Mouse (Mus musculus) liver, embryonic 15.5 days (tissue): ENCODE results near the gene Nutm2. TPM values are rescaled to one million over a fixed set of nuclear protein-coding genes. Genes with fewer than 3 reads are reported as not detected.
"Not testable (repeated sequence)": the region's sequence is repeated elsewhere in the genome, so short reads cannot be mapped to it uniquely, and the experiment has no call there.

Experiments
- ATAC-seq: fragments of 200-750 bp; cut with Nextera tagmentation; 2 replicates; pipeline ENCODE4 v1.8.0; 2017; ENCODE audit warnings: moderate number of reproducible peaks, mild to moderate bottlenecking, moderate library complexity; ENCODE audit not compliant: insufficient read depth
- H3K27ac ChIP-seq: fragments of 300-500 bp; sonication (generic); replicated peaks from 2 replicates; pipeline ENCODE4 v1.5.1; 2015; ENCODE audit warnings: mild to moderate bottlenecking, inconsistent platforms
- H3K27me3 ChIP-seq: fragments of 300-500 bp; sonication (generic); 2 replicates; pipeline ENCODE4 v1.6.1; 2015; ENCODE audit warnings: mild to moderate bottlenecking, inconsistent platforms
- H3K36me3 ChIP-seq: fragments of 300-500 bp; sonication (generic); replicated peaks from 2 replicates; pipeline ENCODE4 v1.6.1; 2015; ENCODE audit warnings: moderate library complexity, mild to moderate bottlenecking, inconsistent platforms
- H3K4me1 ChIP-seq: fragments of 300-500 bp; sonication (generic); replicated peaks from 2 replicates; pipeline ENCODE4 v1.6.1; 2015; ENCODE audit warnings: inconsistent platforms
- H3K4me2 ChIP-seq: fragments of 300-500 bp; sonication (generic); 2 replicates; pipeline ENCODE4 v1.6.1; 2015; ENCODE audit warnings: moderate library complexity, mild to moderate bottlenecking, inconsistent platforms
- H3K4me3 ChIP-seq: fragments of 300-500 bp; sonication (generic); replicated peaks from 2 replicates; pipeline ENCODE4 v1.5.1; 2015; ENCODE audit warnings: mild to moderate bottlenecking, inconsistent platforms
- H3K9ac ChIP-seq: fragments of 300-500 bp; sonication (generic); 2 replicates; pipeline ENCODE4 v1.6.1; 2015; ENCODE audit warnings: moderate library complexity, mild to moderate bottlenecking, inconsistent platforms
- H3K9me3 ChIP-seq: fragments of 300-500 bp; sonication (generic); replicated peaks from 2 replicates; pipeline ENCODE4 v1.6.1; 2016; ENCODE audit warnings: inconsistent platforms
- WGBS: fragments of 180-500 bp; shearing (Covaris S2); methylation state at CpG from one replicate; pipeline ENCODE4 v1.1.7; 2015; ENCODE audit warnings: mixed read lengths; ENCODE audit not compliant: insufficient replicate concordance; 5-methylcytosine and 5-hydroxymethylcytosine counted together
- polyA plus RNA-seq: library from polyadenylated mRNA; unstranded; fragments of >200 nt; fragmentation: Nextera tagmentation; extraction: Ambion mirVana; gene quantifications from 2 replicates; pipeline ENCODE4 v1.2.1, GENCODE M21; 2015

Gene Nutm2
- polyA plus RNA-seq = not detected in 2 replicates

- no peak within 1 kb of the TSS for H3K4me2 ChIP-seq
- no peak within 1 kb of the TSS for H3K27ac ChIP-seq
- no peak for ATAC-seq
- H3K4me3 ChIP-seq = no peak within 1 kb of the TSS
- H3K9ac ChIP-seq = no peak within 1 kb of the TSS
- no peaks in the 10 kb centered on the region for H3K27me3 ChIP-seq
- no peaks in the 10 kb centered on the region for H3K4me1 ChIP-seq
- H3K36me3 ChIP-seq = no peaks in the 10 kb centered on the region
- no peaks in the 10 kb centered on the region for H3K9me3 ChIP-seq
- 44% methylated on average over 4 of the region's 4 CpGs for WGBS
Measured at GRCm38 (mm10) chr13:50467007-50467406, at the start of gene Nutm2. Gene Nutm2 (plus strand): TSS chr13:50467307.

- 9% methylated on average over 35 of the region's 35 CpGs for WGBS
- ATAC-seq = peak; percentile 72
- peak within 1 kb of the TSS; percentile 75 for H3K4me2 ChIP-seq
Measured at GRCm38 (mm10) chr13:50417389-50418183, 49.5 kb upstream of the Nutm2 start, which contains the start of gene Fbxw17. Gene Fbxw17 (plus strand): TSS chr13:50417864.

GRCm38 (mm10) chr13:50418421-50418820 is 48.7 kb upstream of the Nutm2 start:
- Histone ChIP-seq H3K27ac (no peak overlapping the region), H3K9ac (no peak overlapping the region), H3K27me3 (no peaks in the 10 kb centered on the region), H3K4me1 (0 out of 2 replicates have a peak, but pooled peaks cover 4% of the 10 kb centered on the region), H3K36me3 (no peaks in the 10 kb centered on the region), H3K4me2 (peak overlapping the region; percentile 75), H3K4me3 (peak overlapping the region; percentile 66), H3K9me3 (no peaks in the 10 kb centered on the region)
- no peak for ATAC-seq
- WGBS = 35% methylated on average over 3 of the region's 3 CpGs

More at GRCm38 (mm10) chr13:50417389-50418183, 49.5 kb upstream of the Nutm2 start, which contains the start of gene Fbxw17:
- Histone ChIP-seq H3K27me3 (no peaks in the 10 kb centered on the region), H3K36me3 (no peaks in the 10 kb centered on the region), H3K27ac (no peak within 1 kb of the TSS), H3K4me3 (peak within 1 kb of the TSS; percentile 66), H3K4me1 (0 out of 2 replicates have a peak, but pooled peaks cover 4% of the 10 kb centered on the region), H3K9me3 (no peaks in the 10 kb centered on the region), H3K9ac (peak within 1 kb of the TSS; percentile 49; the same call in 1 of the 2 replicates)

GRCm38 (mm10) chr13:50423625-50424209 is 43.4 kb upstream of the Nutm2 start:
- ATAC-seq = no peak
- H3K9ac ChIP-seq = no peak overlapping the region
- WGBS = 79% methylated on average over 8 of the region's 8 CpGs
- H3K4me2 ChIP-seq = no peak overlapping the region
- no peaks in the 10 kb centered on the region for H3K9me3 ChIP-seq
- H3K27me3 ChIP-seq = no peaks in the 10 kb centered on the region
- H3K4me1 ChIP-seq = no peaks in the 10 kb centered on the region
- H3K36me3 ChIP-seq = 0 out of 2 replicates have a peak, but pooled peaks cover 3% of the 10 kb centered on the region
- H3K27ac ChIP-seq = no peak overlapping the region
- H3K4me3 ChIP-seq = no peak overlapping the region

- 66% methylated on average over 2 of the region's 2 CpGs for WGBS
- Histone ChIP-seq H3K27ac (no peak overlapping the region), H3K27me3 (no peaks in the 10 kb centered on the region), H3K9ac (no peak overlapping the region), H3K4me3 (no peak overlapping the region), H3K4me1 (no peaks in the 10 kb centered on the region), H3K9me3 (no peaks in the 10 kb centered on the region), H3K36me3 (0 out of 2 replicates have a peak, but pooled peaks cover 3% of the 10 kb centered on the region), H3K4me2 (no peak overlapping the region)
- ATAC-seq = no peak
Measured at GRCm38 (mm10) chr13:50424517-50424916, 42.6 kb upstream of the Nutm2 start.

GRCm38 (mm10) chr13:50426686-50427085 is 40.4 kb upstream of the Nutm2 start:
- peak; percentile 31; the same call in 1 of the 2 replicates for ATAC-seq
- Histone ChIP-seq H3K9me3 (no peaks in the 10 kb centered on the region), H3K4me3 (no peak overlapping the region), H3K4me1 (no peaks in the 10 kb centered on the region), H3K27ac (no peak overlapping the region), H3K9ac (no peak overlapping the region), H3K4me2 (no peak overlapping the region), H3K36me3 (0 out of 2 replicates have a peak, but pooled peaks cover 3% of the 10 kb centered on the region), H3K27me3 (no peaks in the 10 kb centered on the region)
- 67% methylated on average over 4 of the region's 4 CpGs for WGBS

GRCm38 (mm10) chr13:50443812-50444211 is 23.3 kb upstream of the Nutm2 start, which contains the start of gene Gm47429:
Gene Gm47429 (minus strand): TSS chr13:50443912.
- 57% methylated on average over 2 of the region's 2 CpGs for WGBS
- Histone ChIP-seq H3K9me3 (no peaks in the 10 kb centered on the region), H3K4me1 (no peaks in the 10 kb centered on the region), H3K4me3 (no peak within 1 kb of the TSS), H3K9ac (no peak within 1 kb of the TSS), H3K27me3 (no peaks in the 10 kb centered on the region), H3K4me2 (no peak within 1 kb of the TSS), H3K27ac (no peak within 1 kb of the TSS), H3K36me3 (no peaks in the 10 kb centered on the region)
- ATAC-seq = no peak

- 61% methylated on average over 4 of the region's 4 CpGs for WGBS
- no peak for ATAC-seq
- H3K4me1 ChIP-seq = no peaks in the 10 kb centered on the region
Measured at GRCm38 (mm10) chr13:50445261-50445660, 21.8 kb upstream of the Nutm2 start.

GRCm38 (mm10) chr13:50452266-50452665 is 14.8 kb upstream of the Nutm2 start:
- 59% methylated on average over 9 of the region's 9 CpGs for WGBS
- H3K27me3 ChIP-seq, H3K4me2 ChIP-seq, H3K4me1 ChIP-seq, H3K9ac ChIP-seq, H3K9me3 ChIP-seq, H3K27ac ChIP-seq, H3K36me3 ChIP-seq, ATAC-seq, H3K4me3 ChIP-seq: not testable (repeated sequence)

More at GRCm38 (mm10) chr13:50445261-50445660, 21.8 kb upstream of the Nutm2 start:
- Histone ChIP-seq H3K27me3 (no peaks in the 10 kb centered on the region), H3K4me2 (no peak overlapping the region), H3K9me3 (no peaks in the 10 kb centered on the region), H3K9ac (no peak overlapping the region), H3K27ac (no peak overlapping the region), H3K36me3 (no peaks in the 10 kb centered on the region), H3K4me3 (no peak overlapping the region)

GRCm38 (mm10) chr13:50453426-50453825 is 13.7 kb upstream of the Nutm2 start:
- no peaks in the 10 kb centered on the region for H3K27me3 ChIP-seq
- WGBS = 28% methylated on average over 4 of the region's 4 CpGs
- H3K27ac ChIP-seq = no peak overlapping the region
- H3K4me3 ChIP-seq = no peak overlapping the region
- H3K4me1 ChIP-seq = no peaks in the 10 kb centered on the region
- no peak overlapping the region for H3K4me2 ChIP-seq
- H3K36me3 ChIP-seq = no peaks in the 10 kb centered on the region
- no peak for ATAC-seq
- no peaks in the 10 kb centered on the region for H3K9me3 ChIP-seq
- no peak overlapping the region for H3K9ac ChIP-seq

GRCm38 (mm10) chr13:50460433-50460832 is 6.7 kb upstream of the Nutm2 start:
- H3K9ac ChIP-seq, H3K4me3 ChIP-seq, ATAC-seq, H3K9me3 ChIP-seq, H3K27me3 ChIP-seq, H3K4me2 ChIP-seq, H3K27ac ChIP-seq, H3K4me1 ChIP-seq, H3K36me3 ChIP-seq: not testable (repeated sequence)
- WGBS = 42% methylated on average over 2 of the region's 2 CpGs
